Mouse (Mus musculus): Measurements from ENCODE around the gene Plekho1. TPM values are rescaled to one million over a fixed set of nuclear protein-coding genes. Genes with fewer than 3 reads are reported as not detected.
A peak's percentile ranks its signal among the peaks of the same experiment; 100 is the strongest.
"Not testable (repeated sequence)": the region's sequence is repeated elsewhere in the genome, so short reads cannot be mapped to it uniquely, and the experiment has no call there.

Gene Plekho1
- polyA plus RNA-seq, 1 experiment from 2014 or later: 9.4 TPM

DNA sequence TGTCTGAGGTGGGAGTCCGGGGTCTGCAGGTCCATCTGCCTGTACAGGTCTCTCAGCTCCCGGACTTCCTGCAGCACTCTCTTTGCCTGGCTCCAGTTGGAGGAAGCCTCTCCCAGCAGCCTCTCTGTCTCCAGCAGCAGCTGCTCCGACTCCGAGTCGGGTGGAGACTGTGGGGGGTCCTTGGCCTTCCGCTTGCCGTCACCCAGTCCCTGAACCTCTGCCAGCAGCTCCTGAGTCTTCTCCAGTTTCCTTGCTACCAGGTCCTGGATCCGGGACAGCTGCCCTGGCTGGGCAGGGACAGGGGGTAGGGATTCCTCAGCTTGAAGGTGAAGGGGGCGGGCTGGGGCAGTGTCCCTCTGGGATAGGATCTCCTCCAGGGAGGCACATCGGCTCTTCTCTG lies 6.8 kb downstream of the Plekho1 start:
- no peak overlapping the region for H3K4me3 ChIP-seq
- no peak overlapping the region for H3K9ac ChIP-seq
- no peak for ATAC-seq
- no peak overlapping the region for H3K27ac ChIP-seq
- no peaks in the 10 kb centered on the region for H3K9me3 ChIP-seq (replicated peaks)
- WGBS (ENCODE audit: insufficient replicate concordance): 77% methylated on average over 10 of the region's 10 CpGs
- peaks cover 35% of the 10 kb centered on the region for H3K27me3 ChIP-seq (replicated peaks)
- H3K36me3 ChIP-seq: peaks cover 32% of the 10 kb centered on the region
- peaks cover 41% of the 10 kb centered on the region for H3K4me1 ChIP-seq
- no peak overlapping the region for H3K4me2 ChIP-seq

GRCm38 (mm10) chr3:95988138-95988537 lies 7.7 kb downstream of the Plekho1 start:
- Histone ChIP-seq H3K27me3 (replicated peaks) (peaks cover 28% of the 10 kb centered on the region), H3K36me3 (peaks cover 32% of the 10 kb centered on the region), H3K4me1 (peaks cover 34% of the 10 kb centered on the region), H3K9ac (no peak overlapping the region), H3K27ac (peak overlapping the region; percentile 46; the same call in 1 of the 2 replicates), H3K4me2 (no peak overlapping the region), H3K4me3 (no peak overlapping the region), H3K9me3 (replicated peaks) (no peaks in the 10 kb centered on the region)
- ATAC-seq: 0 out of 2 replicates have a peak, but pooled peaks have one; percentile 13
- WGBS (ENCODE audit: insufficient replicate concordance): 95% methylated on average over 1 of the region's 1 CpGs

DNA sequence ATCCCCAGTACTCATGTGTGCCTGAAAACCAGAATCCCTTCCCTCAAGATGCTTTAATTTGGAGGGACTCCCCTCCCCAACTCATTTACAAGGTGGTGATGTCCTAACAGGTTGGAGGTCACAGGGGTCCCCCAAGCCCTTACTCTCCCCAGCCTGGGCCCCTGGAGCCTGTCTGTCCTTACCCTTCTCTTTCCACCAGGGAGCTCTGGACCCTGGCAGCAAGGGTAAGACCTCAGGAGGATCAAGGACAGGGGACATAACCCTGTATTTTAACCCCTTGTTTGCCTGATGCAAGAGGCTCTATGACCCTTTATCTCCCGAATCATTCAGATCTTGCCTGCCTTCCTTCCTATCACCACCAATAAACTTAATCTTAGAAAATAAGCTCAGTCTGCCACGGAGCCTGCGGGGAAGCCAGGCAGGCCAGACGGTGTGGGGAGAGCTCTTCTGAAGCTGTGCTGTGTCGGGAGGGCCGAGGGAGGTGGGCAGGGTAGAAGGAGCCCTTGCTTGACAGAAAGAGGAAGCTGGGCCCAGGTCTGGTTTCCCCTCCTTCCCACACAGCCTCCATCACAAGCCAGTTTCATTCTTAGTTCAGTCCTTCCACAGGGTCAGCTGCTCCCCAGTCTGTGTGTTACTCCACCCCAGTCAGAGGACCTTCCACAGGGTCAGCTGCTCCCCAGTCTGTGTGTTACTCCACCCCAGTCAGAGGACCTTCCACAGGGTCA lies 8.3 kb downstream of the Plekho1 start:
- H3K9me3 ChIP-seq (replicated peaks): no peaks in the 10 kb centered on the region
- H3K9ac ChIP-seq: no peak overlapping the region
- H3K4me3 ChIP-seq: no peak overlapping the region
- 0 out of 2 replicates have a peak, but pooled peaks have one; percentile 31 for ATAC-seq
- peaks cover 22% of the 10 kb centered on the region for H3K27me3 ChIP-seq (replicated peaks)
- H3K4me2 ChIP-seq: 0 out of 2 replicates have a peak overlapping the region, but pooled peaks have one; percentile 41
- H3K4me1 ChIP-seq: peaks cover 28% of the 10 kb centered on the region
- 22% methylated on average over 6 of the region's 6 CpGs for WGBS (ENCODE audit: insufficient replicate concordance)
- H3K36me3 ChIP-seq: peaks cover 32% of the 10 kb centered on the region
- H3K27ac ChIP-seq: peak overlapping the region; percentile 20

- Histone ChIP-seq H3K4me3 (no peak overlapping the region), H3K36me3 (peaks cover 32% of the 10 kb centered on the region), H3K9ac (no peak overlapping the region), H3K4me2 (peak overlapping the region; percentile 41; the same call in 1 of the 2 replicates), H3K9me3 (replicated peaks) (no peaks in the 10 kb centered on the region), H3K27ac (peak overlapping the region; percentile 79; the same call in 1 of the 2 replicates), H3K27me3 (replicated peaks) (peaks cover 19% of the 10 kb centered on the region), H3K4me1 (peaks cover 28% of the 10 kb centered on the region)
- 39% methylated on average over 4 of the region's 4 CpGs for WGBS (ENCODE audit: insufficient replicate concordance)
- ATAC-seq: no peak
These were observed 8.8 kb downstream of the Plekho1 start for GRCm38 (mm10) chr3:95986984-95987383.

- peaks cover 28% of the 10 kb centered on the region for H3K4me1 ChIP-seq
- peaks cover 19% of the 10 kb centered on the region for H3K27me3 ChIP-seq (replicated peaks)
- WGBS (ENCODE audit: insufficient replicate concordance): 9% methylated on average over 21 of the region's 21 CpGs
- peak overlapping the region; percentile 6; the same call in 1 of the 2 replicates for H3K4me3 ChIP-seq
- H3K27ac ChIP-seq: peak overlapping the region; percentile 79
- H3K9me3 ChIP-seq (replicated peaks): no peaks in the 10 kb centered on the region
- peaks cover 27% of the 10 kb centered on the region for H3K36me3 ChIP-seq
- peak overlapping the region; percentile 41 for H3K4me2 ChIP-seq
- no peak for ATAC-seq
- H3K9ac ChIP-seq: 0 out of 2 replicates have a peak overlapping the region, but pooled peaks have one; percentile 40
These were observed 9.7 kb downstream of the Plekho1 start for GRCm38 (mm10) chr3:95986001-95986622.

DNA sequence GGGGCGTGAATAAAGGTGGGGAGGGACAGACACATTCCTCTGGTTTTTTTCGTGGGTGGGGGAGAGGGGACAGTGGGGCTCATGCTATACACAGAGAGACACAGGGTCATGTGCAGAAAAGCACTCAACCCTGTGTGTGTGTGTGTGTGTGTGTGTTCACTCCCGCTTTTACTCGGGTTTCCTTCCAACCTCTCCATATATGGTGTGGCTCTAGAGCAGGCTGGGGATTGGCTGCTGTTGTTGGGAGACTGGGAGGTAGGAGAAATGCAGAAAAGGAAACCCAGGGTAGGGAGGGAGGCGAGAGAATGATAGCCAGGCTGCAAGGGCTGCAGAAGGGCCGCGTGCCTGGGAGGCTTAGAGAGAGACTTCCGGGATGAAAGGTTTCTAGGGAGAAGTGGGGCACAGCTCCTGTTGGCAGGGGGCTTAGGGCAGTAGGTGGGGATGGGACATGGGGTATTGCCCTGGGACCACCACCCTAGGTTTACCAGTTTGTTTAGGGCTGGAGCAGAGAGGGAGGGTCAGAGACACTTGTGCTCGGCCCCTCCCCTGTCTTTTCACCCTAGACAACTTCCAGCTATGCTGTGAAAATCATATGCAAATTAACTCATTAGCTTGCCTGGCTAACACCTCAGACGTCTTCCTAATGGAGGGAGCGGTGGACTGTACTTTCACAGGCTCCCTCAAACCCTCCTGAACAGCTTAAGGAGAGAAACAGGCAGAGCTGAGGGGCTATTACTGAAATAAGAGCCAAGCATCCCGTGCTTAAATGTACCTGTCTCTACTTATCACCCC lies 10.4 kb downstream of the Plekho1 start:
- ATAC-seq: peak; percentile 61
- peaks cover 28% of the 10 kb centered on the region for H3K4me1 ChIP-seq
- peak overlapping the region; percentile 41 for H3K4me2 ChIP-seq
- peak overlapping the region; percentile 79 for H3K27ac ChIP-seq
- WGBS (ENCODE audit: insufficient replicate concordance): 15% methylated on average over 12 of the region's 12 CpGs
- H3K27me3 ChIP-seq (replicated peaks): peaks cover 19% of the 10 kb centered on the region
- no peaks in the 10 kb centered on the region for H3K9me3 ChIP-seq (replicated peaks)
- no peak overlapping the region for H3K9ac ChIP-seq
- H3K4me3 ChIP-seq: peak overlapping the region; percentile 6; the same call in 1 of the 2 replicates
- peaks cover 22% of the 10 kb centered on the region for H3K36me3 ChIP-seq

DNA sequence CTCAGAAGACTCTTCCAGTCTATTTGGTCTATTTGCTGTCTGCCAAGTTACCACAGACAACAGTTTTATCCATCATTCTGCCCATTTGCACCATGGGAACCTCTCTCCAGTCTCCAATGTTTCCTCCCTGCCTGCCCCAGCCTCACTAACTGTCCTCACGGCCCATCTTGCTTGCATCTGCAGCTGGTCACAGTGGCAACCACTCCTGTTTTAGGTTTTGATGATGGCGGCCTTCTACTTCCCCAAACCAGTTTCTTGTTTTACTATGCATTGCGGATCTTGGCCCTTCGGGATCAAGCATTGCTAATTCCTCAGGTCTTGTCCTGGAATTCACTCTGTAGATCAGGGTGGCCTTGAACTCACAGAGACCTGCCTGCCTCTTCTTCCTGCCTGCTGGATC lies 13.7 kb downstream of the Plekho1 start:
- peaks cover 17% of the 10 kb centered on the region for H3K27me3 ChIP-seq (replicated peaks)
- no peaks in the 10 kb centered on the region for H3K36me3 ChIP-seq
- peaks cover 23% of the 10 kb centered on the region for H3K4me1 ChIP-seq
- no peak overlapping the region for H3K4me2 ChIP-seq
- H3K9ac ChIP-seq: no peak overlapping the region
- no peak overlapping the region for H3K27ac ChIP-seq
- 69% methylated on average over 4 of the region's 4 CpGs for WGBS (ENCODE audit: insufficient replicate concordance)
- ATAC-seq: no peak
- H3K4me3 ChIP-seq: no peak overlapping the region
- H3K9me3 ChIP-seq (replicated peaks): no peaks in the 10 kb centered on the region

DNA sequence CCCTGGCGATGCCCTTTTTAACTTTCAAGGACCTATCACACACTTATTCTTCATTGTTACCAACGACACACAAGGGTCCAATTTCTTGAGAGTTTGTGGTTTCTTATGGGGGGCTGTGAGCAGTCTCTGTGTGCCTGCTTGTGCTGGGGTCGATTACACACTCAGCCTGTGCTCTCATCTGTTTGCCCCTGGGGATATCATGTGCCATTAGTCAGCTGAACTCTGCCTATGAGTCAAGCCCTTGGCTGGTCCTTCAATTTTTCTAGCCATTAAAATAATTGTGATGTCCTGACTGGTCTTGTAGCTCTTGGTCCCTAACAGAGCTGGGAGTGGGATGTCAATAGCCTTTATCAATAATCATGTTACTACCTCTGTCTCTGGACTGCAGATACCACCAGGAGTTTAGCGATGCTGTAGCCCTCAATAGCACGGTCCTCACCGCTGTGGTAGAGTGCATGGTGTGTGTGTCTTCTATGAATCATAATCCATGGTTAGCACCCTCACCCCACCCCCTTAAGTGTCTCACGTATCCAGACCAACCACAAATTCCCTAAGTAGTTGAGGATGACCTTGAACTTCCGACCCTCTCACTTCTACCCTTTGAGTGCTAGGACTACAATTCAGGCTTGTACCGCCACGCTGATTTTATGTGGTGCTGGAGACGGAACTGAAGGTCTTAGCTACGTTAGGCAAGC lies 15.4 kb downstream of the Plekho1 start:
- H3K4me1 ChIP-seq: peaks cover 6% of the 10 kb centered on the region

DNA sequence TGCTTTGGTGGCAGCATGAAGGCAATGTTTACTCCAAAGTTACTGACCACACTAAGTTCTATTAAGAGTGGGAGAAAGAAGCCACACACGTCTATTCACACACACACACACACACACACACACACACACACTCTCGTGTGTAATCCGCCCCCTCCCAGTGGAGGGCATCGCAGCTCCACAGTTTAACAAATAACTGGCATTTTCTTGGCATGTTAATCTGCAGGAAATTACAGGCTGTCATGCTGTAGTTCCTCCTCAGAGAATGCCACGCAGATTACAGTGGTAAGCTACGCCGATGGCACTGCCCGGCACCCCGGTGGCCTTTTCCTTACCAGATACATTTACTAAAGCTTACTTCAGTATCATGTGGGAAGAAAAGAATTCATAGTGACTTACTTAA lies 17.5 kb downstream of the Plekho1 start:
- H3K4me1 ChIP-seq: peaks cover 6% of the 10 kb centered on the region; the same call in 1 of the 2 replicates
- no peaks in the 10 kb centered on the region for H3K9me3 ChIP-seq (replicated peaks)
- no peak overlapping the region for H3K4me2 ChIP-seq
- H3K36me3 ChIP-seq: no peaks in the 10 kb centered on the region
- H3K27ac ChIP-seq: no peak overlapping the region
- no peak for ATAC-seq
- 77% methylated on average over 9 of the region's 9 CpGs for WGBS (ENCODE audit: insufficient replicate concordance)
- no peak overlapping the region for H3K9ac ChIP-seq
- no peak overlapping the region for H3K4me3 ChIP-seq
- H3K27me3 ChIP-seq (replicated peaks): peaks cover 26% of the 10 kb centered on the region

More for the DNA sequence above, 15.4 kb downstream of the Plekho1 start:
- no peak overlapping the region for H3K4me2 ChIP-seq
- H3K4me3 ChIP-seq: no peak overlapping the region
- 75% methylated on average over 12 of the region's 12 CpGs for WGBS (ENCODE audit: insufficient replicate concordance)
- H3K27me3 ChIP-seq (replicated peaks): peaks cover 9% of the 10 kb centered on the region
- H3K9me3 ChIP-seq (replicated peaks): no peaks in the 10 kb centered on the region
- no peaks in the 10 kb centered on the region for H3K36me3 ChIP-seq
- no peak overlapping the region for H3K27ac ChIP-seq
- no peak for ATAC-seq
- no peak overlapping the region for H3K9ac ChIP-seq

DNA sequence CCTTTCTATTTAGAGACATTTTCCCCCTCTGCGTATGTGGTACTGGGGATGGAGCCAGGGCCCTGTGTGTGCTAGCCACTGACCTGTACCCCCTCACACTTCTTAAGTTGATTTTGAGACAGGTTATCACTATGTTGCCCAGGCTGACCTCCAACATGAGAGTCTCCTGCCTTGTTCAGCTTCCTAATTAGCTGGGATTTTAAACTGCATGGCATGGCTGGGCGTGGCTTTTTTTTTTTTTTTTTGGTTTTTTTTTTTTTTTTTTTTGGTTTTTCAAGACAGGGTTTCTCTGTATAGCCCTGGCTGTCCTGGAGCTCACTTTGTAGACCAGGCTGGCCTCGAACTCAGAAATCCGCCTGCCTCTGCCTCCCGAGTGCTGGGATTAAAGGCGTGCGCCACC lies 18.2 kb downstream of the Plekho1 start:
- H3K4me3 ChIP-seq; H3K36me3 ChIP-seq; ATAC-seq; H3K4me2 ChIP-seq; H3K27ac ChIP-seq; H3K9me3 ChIP-seq (replicated peaks); H3K9ac ChIP-seq: not testable (repeated sequence)
- Histone ChIP-seq H3K27me3 (replicated peaks) (peaks cover 33% of the 10 kb centered on the region), H3K4me1 (peaks cover 11% of the 10 kb centered on the region)
- 82% methylated on average over 6 of the region's 7 CpGs for WGBS (ENCODE audit: insufficient replicate concordance)

GRCm38 (mm10) chr3:95977079-95977478 lies 18.7 kb downstream of the Plekho1 start:
- H3K27me3 ChIP-seq (replicated peaks): peaks cover 38% of the 10 kb centered on the region
- no peak overlapping the region for H3K4me2 ChIP-seq
- H3K27ac ChIP-seq: no peak overlapping the region
- whole genome bisulfite sequencing (ENCODE audit: insufficient replicate concordance): 51% methylated on average over 3 of the region's 3 CpGs
- H3K9ac ChIP-seq: no peak overlapping the region
- H3K4me3 ChIP-seq: no peak overlapping the region
- no peaks in the 10 kb centered on the region for H3K9me3 ChIP-seq (replicated peaks)
- no peak for ATAC-seq
- no peaks in the 10 kb centered on the region for H3K36me3 ChIP-seq
- H3K4me1 ChIP-seq: peaks cover 11% of the 10 kb centered on the region

Measured in liver, embryonic 12.5 days (tissue).